Mouse (Mus musculus) stomach, postnatal 0 days (tissue): ENCODE data around the gene Lcmt2. TPM values are rescaled to one million over a fixed set of nuclear protein-coding genes. Genes with fewer than 3 reads are reported as not detected.
"Not testable (repeated sequence)": the region's sequence is repeated elsewhere in the genome, so short reads cannot be mapped to it uniquely, and the experiment has no call there.

ENCODE experiments used
- ATAC-seq: fragments of 200-750 bp; cut with Nextera tagmentation; 2 replicates; pipeline ENCODE4 v1.8.0; 2017; ENCODE audit not compliant: low FRiP score, low TSS enrichment
- DNase-seq: peaks from one replicate; pipeline ENCODE4 v3.0.0-alpha.2; 2016; ENCODE audit warnings: low spot score
- H3K27ac ChIP-seq: fragments of 300-500 bp; sonication (generic); replicated peaks from 2 replicates; pipeline ENCODE4 v1.5.1; 2014; ENCODE audit warnings: mild to moderate bottlenecking, control low read depth
- H3K27me3 ChIP-seq: fragments of 300-500 bp; sonication (generic); 2 replicates; pipeline ENCODE4 v1.6.1; 2014; ENCODE audit warnings: low read length; ENCODE audit not compliant: control insufficient read depth, insufficient read depth
- H3K36me3 ChIP-seq: fragments of 300-500 bp; sonication (generic); 2 replicates; pipeline ENCODE4 v1.6.1; 2014; ENCODE audit warnings: low read length, mixed read lengths; ENCODE audit not compliant: control insufficient read depth, insufficient read depth
- H3K4me1 ChIP-seq: fragments of 300-500 bp; sonication (generic); replicated peaks from 2 replicates; pipeline ENCODE4 v1.6.1; 2014; ENCODE audit warnings: antibody characterized with exemption; ENCODE audit not compliant: control insufficient read depth, insufficient read depth
- H3K4me2 ChIP-seq: fragments of 300-500 bp; sonication (generic); replicated peaks from 2 replicates; pipeline ENCODE4 v1.6.1; 2014; ENCODE audit warnings: low read depth, mild to moderate bottlenecking, control low read depth, moderate library complexity
- H3K4me3 ChIP-seq: fragments of 300-500 bp; sonication (generic); 2 replicates; pipeline ENCODE4 v1.5.1; 2014; ENCODE audit warnings: low read depth, low read length, control low read depth
- H3K9ac ChIP-seq: fragments of 300-500 bp; sonication (generic); 2 replicates; pipeline ENCODE4 v1.6.1; 2014; ENCODE audit warnings: mild to moderate bottlenecking, low read length, control low read depth, mixed read lengths
- H3K9me3 ChIP-seq: fragments of 300-500 bp; sonication (generic); 2 replicates; pipeline ENCODE4 v1.6.1; 2016; ENCODE audit warnings: low read length; ENCODE audit not compliant: control insufficient read depth
- CTCF ChIP-seq: IDR thresholded peaks from 2 replicates; pipeline ENCODE4 v1.5.1; 2016; ENCODE audit warnings: antibody characterized with exemption, low read depth, mild to moderate bottlenecking, moderate library complexity
- EP300 ChIP-seq: optimal IDR thresholded peaks from 2 replicates; pipeline ENCODE3; 2016; ENCODE audit warnings: antibody characterized with exemption
- WGBS: fragments of 180-500 bp; shearing (Covaris S2); extraction: QIAGEN DNeasy Blood & Tissue Kit; methylation state at CpG from one replicate; pipeline ENCODE4 v1.1.7; 2014; 5-methylcytosine and 5-hydroxymethylcytosine counted together
- polyA plus RNA-seq: library from polyadenylated mRNA; unstranded; fragments of >200 nt; fragmentation: Nextera tagmentation; extraction: Ambion mirVana; gene quantifications from 2 replicates; pipeline ENCODE4 v1.2.1, GENCODE M21; 2015

Lcmt2 gene
- polyA plus RNA-seq, 1 experiment from 2014 or later, result 12.6 TPM

DNA sequence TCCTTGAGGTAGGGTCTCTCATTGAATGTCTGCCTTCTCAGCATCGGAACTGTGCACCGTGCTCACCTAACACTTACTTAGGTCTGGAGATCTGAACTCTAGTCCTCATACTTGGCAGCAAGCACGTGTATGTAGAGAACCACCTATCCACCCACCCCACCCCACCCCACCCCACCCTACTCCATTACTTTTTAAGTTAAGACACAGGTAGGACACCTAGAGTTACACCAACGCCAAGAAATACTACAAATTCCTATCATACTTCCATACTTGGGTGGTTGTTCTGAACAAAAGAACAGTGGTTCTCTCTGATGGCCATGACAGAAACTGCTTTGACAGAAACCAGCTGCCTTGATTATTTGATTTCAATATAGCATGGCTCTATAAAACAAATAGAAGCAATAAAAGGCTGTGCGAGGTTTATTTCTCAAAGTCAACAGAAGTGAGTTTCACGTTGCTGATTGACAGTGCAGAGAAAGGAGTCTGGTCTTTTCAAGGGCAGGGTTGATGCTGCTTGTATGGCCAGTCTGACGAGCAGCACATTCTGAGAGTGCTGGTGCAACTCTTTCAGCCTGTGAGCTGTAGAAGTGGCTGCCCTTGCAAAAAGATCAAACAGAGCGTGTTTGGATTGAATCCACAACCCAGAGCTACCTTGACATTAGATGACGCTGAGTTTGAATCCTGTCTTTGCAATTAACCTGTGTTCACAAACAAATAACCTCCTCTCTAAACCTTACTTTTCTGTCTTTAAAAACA, 11.4 kb downstream of the Lcmt2 start:
- H3K4me1 ChIP-seq, result no peaks in the 10 kb centered on the region
- no peak overlapping the region for H3K9ac ChIP-seq
- 48% methylated on average over 9 of the region's 9 CpGs for WGBS
- TF ChIP-seq EP300 (no peak), CTCF (no peak)
- no peaks in the 10 kb centered on the region for H3K36me3 ChIP-seq
- H3K4me3 ChIP-seq, result no peak overlapping the region
- H3K4me2 ChIP-seq, result no peak overlapping the region
- H3K9me3 ChIP-seq, result no peaks in the 10 kb centered on the region
- ATAC-seq (no peak), DNase-seq (no peak)
- H3K27me3 ChIP-seq, result no peaks in the 10 kb centered on the region
- H3K27ac ChIP-seq, result no peak overlapping the region

GRCm38 (mm10) chr2:121127536-121127935, 12.9 kb downstream of the Lcmt2 start:
- WGBS, result 51% methylated on average over 1 of the region's 1 CpGs
- Histone ChIP-seq H3K4me1 (no peaks in the 10 kb centered on the region), H3K9ac (no peak overlapping the region), H3K27me3 (no peaks in the 10 kb centered on the region), H3K9me3 (no peaks in the 10 kb centered on the region), H3K27ac (no peak overlapping the region), H3K4me2 (no peak overlapping the region), H3K4me3 (no peak overlapping the region), H3K36me3 (no peaks in the 10 kb centered on the region)
- DNase-seq, result no peak
- ATAC-seq, result no peak
- TF ChIP-seq CTCF, result no peak
- no peak for TF ChIP-seq EP300

DNA sequence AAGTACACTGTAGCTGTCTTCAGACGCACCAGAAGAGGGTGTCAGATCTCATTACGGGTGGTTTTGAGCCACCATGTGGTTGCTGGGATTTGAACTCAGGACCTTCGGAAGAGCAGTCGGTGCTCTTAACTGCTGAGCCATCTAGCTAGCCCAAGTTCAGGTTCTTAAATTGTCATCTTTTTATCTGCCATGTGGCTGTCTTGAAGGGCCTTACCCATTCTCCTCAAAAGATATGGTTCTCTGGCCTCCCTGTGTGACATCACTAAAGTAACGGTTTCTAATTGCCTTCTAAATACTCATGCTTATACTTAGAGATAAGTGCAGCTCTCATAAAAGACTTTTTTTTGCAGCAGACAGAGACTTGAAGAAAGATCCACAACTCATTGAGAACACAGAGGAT, 14.2 kb downstream of the Lcmt2 start:
- H3K36me3 ChIP-seq, H3K4me1 ChIP-seq, H3K27ac ChIP-seq, H3K9ac ChIP-seq, H3K4me2 ChIP-seq, H3K9me3 ChIP-seq, H3K4me3 ChIP-seq, ATAC-seq, DNase-seq, H3K27me3 ChIP-seq: not testable (repeated sequence)
- 93% methylated on average over 5 of the region's 5 CpGs for WGBS

- no peak for DNase-seq
- Histone ChIP-seq H3K27me3 (no peaks in the 10 kb centered on the region), H3K4me2 (no peak overlapping the region), H3K4me1 (no peaks in the 10 kb centered on the region), H3K9ac (no peak overlapping the region), H3K36me3 (no peaks in the 10 kb centered on the region), H3K27ac (no peak overlapping the region), H3K4me3 (no peak overlapping the region), H3K9me3 (no peaks in the 10 kb centered on the region)
- WGBS, result 84% methylated on average over 3 of the region's 3 CpGs
- no peak for ATAC-seq
- TF ChIP-seq CTCF, result no peak
- TF ChIP-seq EP300, result no peak
Observed at GRCm38 (mm10) chr2:121119260-121119659, 21.2 kb downstream of the Lcmt2 start.

GRCm38 (mm10) chr2:121115418-121115817, 25.0 kb downstream of the Lcmt2 start:
- 84% methylated on average over 2 of the region's 2 CpGs for WGBS
- ATAC-seq (no peak), DNase-seq (no peak)
- Histone ChIP-seq H3K4me1 (no peaks in the 10 kb centered on the region), H3K9me3 (no peaks in the 10 kb centered on the region), H3K27ac (no peak overlapping the region), H3K9ac (no peak overlapping the region), H3K27me3 (no peaks in the 10 kb centered on the region), H3K4me2 (no peak overlapping the region), H3K36me3 (no peaks in the 10 kb centered on the region), H3K4me3 (no peak overlapping the region)
- TF ChIP-seq EP300 (no peak), CTCF (no peak)

GRCm38 (mm10) chr2:121109695-121110094, 30.8 kb downstream of the Lcmt2 start, which contains the start of gene Tgm7:
Gene Tgm7, minus strand, starts transcription at chr2:121109795.
- H3K27ac ChIP-seq, result no peak within 1 kb of the TSS
- 88% methylated on average over 4 of the region's 4 CpGs for WGBS
- H3K4me1 ChIP-seq, result no peaks in the 10 kb centered on the region
- no peaks in the 10 kb centered on the region for H3K27me3 ChIP-seq
- H3K9ac ChIP-seq, result no peak within 1 kb of the TSS
- DNase-seq (no peak), ATAC-seq (no peak)
- H3K36me3 ChIP-seq, result no peaks in the 10 kb centered on the region
- no peak within 1 kb of the TSS for H3K4me3 ChIP-seq
- no peak for TF ChIP-seq CTCF
- TF ChIP-seq EP300, result no peak
- H3K9me3 ChIP-seq, result no peaks in the 10 kb centered on the region
- no peak within 1 kb of the TSS for H3K4me2 ChIP-seq
